Mouse (Mus musculus) embryo, embryonic 9.5 days (tissue): ENCODE data around the gene Armc3.

ENCODE experiments used
- DNase-seq: peaks from one replicate; pipeline ENCODE4 v3.0.0-alpha.2; 2017; ENCODE audit errors: extremely low spot score

The Armc3 gene

GRCm38 (mm10) chr2:19198452-19199365, at the start of gene Armc3:
Armc3 (plus strand) TSS chr2:19199302.
- peak; percentile 87 for DNase-seq

DNA sequence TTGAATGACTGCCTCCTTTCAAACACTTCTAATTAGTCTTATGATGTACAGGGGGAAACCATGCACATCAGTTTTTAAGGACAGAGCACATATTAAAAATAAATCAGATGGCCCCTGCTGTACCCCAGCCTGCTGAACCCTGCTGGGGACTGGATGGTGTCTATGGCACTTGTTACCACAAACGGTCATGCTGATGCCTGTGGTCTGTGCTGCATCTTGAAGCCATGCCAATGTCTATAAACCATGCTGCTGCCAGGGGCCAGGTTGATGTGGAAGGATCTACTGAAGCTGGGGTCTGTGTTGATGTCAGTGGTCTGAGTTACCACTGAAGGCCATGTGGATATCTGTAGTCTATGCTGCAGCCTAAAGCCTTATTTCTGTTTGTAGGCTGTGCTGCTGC, 46.4 kb upstream of the Armc3 start:
- no peak for DNase-seq

DNA sequence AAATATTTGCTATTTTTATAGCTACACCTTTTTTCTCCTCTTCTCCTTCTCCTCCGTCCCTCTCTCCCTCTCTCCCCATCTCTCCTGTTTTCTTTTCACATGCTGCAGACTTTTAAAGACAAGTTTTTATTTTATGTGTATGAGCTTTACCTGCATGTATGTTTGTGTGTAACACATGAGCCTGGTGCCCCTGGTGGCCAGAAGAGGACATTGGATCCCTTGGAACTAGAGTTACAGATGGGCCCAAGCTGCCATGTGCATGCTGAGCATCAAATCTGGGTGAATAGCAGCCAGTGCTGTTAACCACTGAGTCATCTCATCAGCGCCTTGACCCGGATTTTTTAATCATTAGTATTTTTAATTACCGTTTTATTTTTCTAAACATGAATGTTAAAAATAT, 42.9 kb upstream of the Armc3 start:
- DNase-seq, result no peak

GRCm38 (mm10) chr2:19159539-19159938, 39.6 kb upstream of the Armc3 start:
- no peak for DNase-seq

DNA sequence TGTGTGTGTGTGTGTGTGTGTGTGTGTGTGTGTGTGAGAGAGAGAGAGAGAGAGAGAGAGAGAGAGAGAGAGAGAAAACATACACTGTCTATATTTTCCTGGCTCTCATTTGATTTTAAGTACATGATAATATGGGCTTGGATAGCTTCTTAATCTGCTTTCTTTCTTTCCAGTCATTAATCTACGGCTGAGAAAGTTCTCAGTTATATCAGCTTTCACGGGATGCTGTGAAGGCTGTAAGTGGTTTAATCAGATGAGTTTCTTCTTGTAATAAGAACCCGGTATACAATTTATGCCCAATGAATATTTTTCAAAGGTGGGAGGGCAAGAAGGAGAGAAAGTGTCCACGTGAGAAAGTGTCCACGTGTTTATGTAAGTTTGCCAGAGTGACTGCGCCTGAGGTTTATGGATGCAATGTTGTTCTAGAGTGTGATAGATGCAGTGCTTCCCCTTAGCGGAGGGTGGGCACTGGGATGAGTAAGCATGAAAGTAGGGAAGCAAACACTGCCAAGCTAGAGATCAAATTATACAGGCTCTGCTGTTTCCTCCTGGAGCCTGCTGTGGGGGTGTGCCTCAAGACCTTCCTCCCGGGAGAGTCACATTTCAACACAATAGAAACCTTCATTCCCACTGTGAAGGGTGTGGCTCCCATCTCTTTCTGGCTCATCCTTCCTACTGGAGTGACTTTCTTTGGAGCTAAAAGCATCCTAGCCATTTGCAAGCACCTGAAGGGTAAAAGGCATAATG, 38.6 kb upstream of the Armc3 start:
- no peak for DNase-seq

DNA sequence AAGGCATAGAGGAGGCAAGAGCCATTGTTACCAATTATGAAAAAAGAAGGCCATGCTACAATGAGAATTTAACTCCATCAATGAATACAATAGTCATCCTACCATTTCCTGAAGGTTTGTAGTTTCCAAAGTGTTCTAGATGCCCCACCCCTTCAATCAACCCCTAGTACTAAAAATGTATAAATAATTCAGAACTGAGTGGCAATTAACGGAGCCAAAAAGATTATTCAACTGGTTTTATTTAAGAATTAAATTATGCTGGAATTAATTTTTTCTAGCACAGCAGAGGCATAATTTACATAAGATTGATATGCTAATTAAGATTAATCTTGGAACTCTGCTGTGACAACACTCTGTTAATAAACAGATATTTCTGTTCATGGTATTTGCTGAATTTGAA, 34.9 kb upstream of the Armc3 start:
- DNase-seq, result no peak

DNA sequence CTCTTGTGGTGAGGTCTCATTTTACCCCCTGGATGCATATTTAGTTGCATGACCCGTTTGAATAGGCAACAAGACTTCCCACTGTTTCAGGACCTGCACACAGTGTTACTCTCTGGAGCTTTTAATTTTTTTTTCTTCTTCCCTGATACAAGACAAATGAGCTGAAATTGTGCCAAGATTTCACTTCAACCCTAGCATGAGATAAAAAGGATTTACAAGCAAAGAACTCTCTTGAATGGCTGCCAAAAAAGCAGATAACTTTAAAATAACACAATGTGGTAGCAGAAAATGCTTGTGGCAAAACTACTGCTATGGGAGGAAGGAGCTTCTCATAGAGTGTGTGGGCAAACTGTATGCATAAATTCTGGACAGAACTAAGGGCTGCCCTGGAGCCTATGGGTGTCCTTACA, 22.3 kb upstream of the Armc3 start:
- no peak for DNase-seq

DNA sequence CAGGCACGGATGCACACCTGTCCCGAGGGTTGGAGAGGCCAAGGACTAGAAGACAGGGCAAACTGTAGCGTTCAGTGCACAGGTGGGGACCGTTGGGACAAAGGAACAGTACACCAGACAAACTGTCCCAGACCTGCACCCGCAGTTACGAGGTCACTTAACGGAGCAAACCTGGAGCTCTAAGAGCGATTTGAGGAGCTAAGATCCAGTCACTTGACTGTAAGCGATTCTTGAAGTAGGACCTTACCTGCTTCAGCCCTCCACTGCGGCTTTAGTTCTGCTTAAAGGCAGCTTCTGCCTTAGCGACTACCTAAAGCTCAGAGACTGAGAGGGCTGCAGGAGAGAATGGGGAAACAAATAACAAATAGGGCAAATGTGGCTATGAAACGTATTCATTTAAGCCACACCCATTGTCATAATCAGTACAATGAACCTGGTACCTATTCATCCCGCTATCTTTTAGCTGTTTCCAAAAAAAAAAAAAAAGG, 308 bp downstream of the Armc3 start:
- DNase-seq, result no peak

GRCm38 (mm10) chr2:19200112-19200511, 1.0 kb downstream of the Armc3 start:
- no peak for DNase-seq

GRCm38 (mm10) chr2:19201682-19202081, 2.6 kb downstream of the Armc3 start:
- no peak for DNase-seq

- DNase-seq, result no peak
Observed at GRCm38 (mm10) chr2:19234305-19234704, 35.2 kb downstream of the Armc3 start.

- DNase-seq, result no peak
Observed at GRCm38 (mm10) chr2:19235193-19235592, 36.1 kb downstream of the Armc3 start.

GRCm38 (mm10) chr2:19235614-19236013, 36.5 kb downstream of the Armc3 start:
- no peak for DNase-seq

- DNase-seq, result no peak
Observed at GRCm38 (mm10) chr2:19238771-19239170, 39.7 kb downstream of the Armc3 start.

- no peak for DNase-seq
Observed at GRCm38 (mm10) chr2:19249611-19250010, 50.5 kb downstream of the Armc3 start.

GRCm38 (mm10) chr2:19255037-19255436, 55.9 kb downstream of the Armc3 start:
- no peak for DNase-seq

GRCm38 (mm10) chr2:19257255-19257654, 58.2 kb downstream of the Armc3 start:
- no peak for DNase-seq

DNA sequence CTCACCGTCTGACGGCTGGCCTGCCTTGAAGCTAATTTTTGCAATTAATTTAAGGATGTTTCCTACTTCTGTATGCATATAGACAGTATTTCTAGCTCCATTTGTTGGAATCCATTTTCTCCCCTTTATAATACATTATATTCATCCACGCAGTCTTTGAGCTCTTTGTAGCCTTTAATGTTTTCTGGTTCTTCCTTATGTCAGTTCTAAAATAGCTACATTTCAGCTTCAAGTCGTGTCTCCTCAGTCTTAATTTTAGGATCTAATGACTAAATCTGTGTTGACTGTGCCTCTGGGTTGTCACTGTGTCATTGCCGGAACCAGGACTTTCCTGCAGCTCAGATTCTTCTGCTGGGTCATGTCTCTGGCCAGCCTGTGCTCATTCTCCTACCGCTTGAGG, 61.3 kb downstream of the Armc3 start:
- no peak for DNase-seq

- DNase-seq, result no peak
Observed at GRCm38 (mm10) chr2:19263375-19263774, 64.3 kb downstream of the Armc3 start.

- no peak for DNase-seq
Observed at GRCm38 (mm10) chr2:19265834-19266233, 66.7 kb downstream of the Armc3 start.

DNA sequence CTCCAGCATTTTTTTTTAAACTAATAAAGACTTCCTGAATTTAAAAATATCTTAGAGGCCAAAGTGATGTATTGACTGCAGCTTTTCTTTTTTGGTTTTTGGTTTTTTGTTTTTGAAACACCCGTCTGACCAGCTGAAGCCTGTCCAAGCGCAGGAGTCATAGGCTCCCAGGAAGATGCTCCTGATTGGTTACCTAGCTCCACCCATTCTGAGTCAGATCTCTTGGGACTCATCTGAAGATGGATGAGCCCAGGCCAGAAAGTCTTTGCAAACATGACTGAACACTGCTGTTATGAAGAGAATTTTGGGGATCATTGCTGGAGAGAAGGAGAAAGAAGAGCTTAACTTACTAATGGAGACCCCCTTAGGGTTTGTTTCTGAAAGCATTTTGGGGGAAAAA, 68.3 kb downstream of the Armc3 start:
- no peak for DNase-seq

- DNase-seq, result no peak
Observed at GRCm38 (mm10) chr2:19269955-19270354, 70.9 kb downstream of the Armc3 start.

- DNase-seq, result no peak
Observed at GRCm38 (mm10) chr2:19270709-19271120, 71.6 kb downstream of the Armc3 start.
